Mouse (Mus musculus) midbrain, embryonic 10.5 days (tissue): ENCODE measurements around the gene Arhgef39. TPM values are rescaled to one million over a fixed set of nuclear protein-coding genes. Genes with fewer than 3 reads are reported as not detected.

Source experiments
- DNase-seq: peaks from one replicate; pipeline ENCODE4 v3.0.0-alpha.2; 2017; ENCODE audit warnings: low spot score
- H3K27ac ChIP-seq: fragments of 300-500 bp; sonication (generic); replicated peaks from 2 replicates; pipeline ENCODE4 v1.5.1; 2016; ENCODE audit warnings: mild to moderate bottlenecking
- H3K27me3 ChIP-seq: fragments of 300-500 bp; sonication (generic); 2 replicates; pipeline ENCODE4 v1.6.1; 2016; ENCODE audit warnings: low read depth, mild to moderate bottlenecking; ENCODE audit not compliant: poor library complexity, severe bottlenecking
- H3K36me3 ChIP-seq: fragments of 300-500 bp; sonication (generic); 2 replicates; pipeline ENCODE4 v1.6.1; 2016; ENCODE audit warnings: mild to moderate bottlenecking, moderate library complexity
- H3K4me1 ChIP-seq: fragments of 300-500 bp; sonication (generic); 2 replicates; pipeline ENCODE4 v1.6.1; 2016
- H3K4me3 ChIP-seq: fragments of 300-500 bp; sonication (generic); 2 replicates; pipeline ENCODE4 v1.5.1; 2016; ENCODE audit warnings: mild to moderate bottlenecking, moderate library complexity
- H3K9me3 ChIP-seq: fragments of 300-500 bp; sonication (generic); replicated peaks from 2 replicates; pipeline ENCODE4 v1.6.1; 2016; ENCODE audit warnings: mild to moderate bottlenecking
- WGBS: fragments of 180-500 bp; shearing (Covaris S2); methylation state at CpG from one replicate; pipeline ENCODE4 v1.1.7; 2016; 5-methylcytosine and 5-hydroxymethylcytosine counted together
- polyA plus RNA-seq: library from polyadenylated mRNA; unstranded; fragments of >200 nt; fragmentation: Nextera tagmentation; extraction: Ambion mirVana; gene quantifications from 2 replicates; pipeline ENCODE4 v1.2.1, GENCODE M21; 2016

Gene Arhgef39
- polyA plus RNA-seq, 1 experiment from 2014 or later = 52.8 TPM

GRCm38 (mm10) chr4:43483535-43484091 lies 15.9 kb downstream of the Arhgef39 start, which contains the start of gene Sit1:
Sit1 (minus strand) TSS chr4:43483734.
- Histone ChIP-seq H3K9me3 (no peaks in the 10 kb centered on the region), H3K4me3 (no peak within 1 kb of the TSS), H3K36me3 (no peaks in the 10 kb centered on the region), H3K27ac (no peak within 1 kb of the TSS), H3K27me3 (peaks cover 5% of the 10 kb centered on the region; the same call in 1 of the 2 replicates), H3K4me1 (peaks cover 4% of the 10 kb centered on the region; the same call in 1 of the 2 replicates)
- no peak for DNase-seq
- WGBS = 62% methylated on average over 12 of the region's 12 CpGs

- Histone ChIP-seq H3K27ac (no peak overlapping the region), H3K9me3 (no peaks in the 10 kb centered on the region), H3K4me1 (peaks cover 9% of the 10 kb centered on the region; the same call in 1 of the 2 replicates), H3K27me3 (peaks cover 5% of the 10 kb centered on the region; the same call in 1 of the 2 replicates), H3K4me3 (no peak overlapping the region), H3K36me3 (no peaks in the 10 kb centered on the region)
- DNase-seq = no peak
- 78% methylated on average over 10 of the region's 10 CpGs for WGBS
Observed at GRCm38 (mm10) chr4:43482591-43482990, 16.9 kb downstream of the Arhgef39 start.

GRCm38 (mm10) chr4:43481894-43482456 lies 17.5 kb downstream of the Arhgef39 start:
- Histone ChIP-seq H3K4me1 (peaks cover 9% of the 10 kb centered on the region; the same call in 1 of the 2 replicates), H3K27me3 (peaks cover 5% of the 10 kb centered on the region; the same call in 1 of the 2 replicates), H3K36me3 (no peaks in the 10 kb centered on the region), H3K4me3 (no peak overlapping the region), H3K9me3 (no peaks in the 10 kb centered on the region), H3K27ac (no peak overlapping the region)
- 73% methylated on average over 7 of the region's 7 CpGs for WGBS
- DNase-seq = no peak

DNA sequence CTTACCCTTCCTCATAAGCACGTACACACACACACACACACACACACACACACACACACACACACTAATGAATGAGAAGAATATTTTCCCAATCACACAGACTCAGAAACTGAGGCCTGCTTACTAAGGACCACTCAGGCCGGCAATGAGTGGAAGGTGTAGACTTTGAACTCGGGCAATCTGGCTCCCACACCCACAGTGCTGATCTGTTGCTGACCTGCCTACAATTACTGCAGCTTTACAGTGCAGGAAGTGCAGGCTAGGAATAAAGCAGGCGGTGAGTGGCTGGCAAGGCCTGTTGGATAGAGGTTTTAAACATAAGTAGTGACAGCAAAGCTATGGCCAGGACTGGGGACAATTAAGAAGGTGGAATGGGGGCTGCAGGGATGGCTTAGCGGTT lies 18.5 kb downstream of the Arhgef39 start:
- Histone ChIP-seq H3K36me3 (no peaks in the 10 kb centered on the region), H3K9me3 (no peaks in the 10 kb centered on the region), H3K4me3 (no peak overlapping the region), H3K4me1 (peaks cover 9% of the 10 kb centered on the region; the same call in 1 of the 2 replicates), H3K27ac (no peak overlapping the region), H3K27me3 (peaks cover 5% of the 10 kb centered on the region; the same call in 1 of the 2 replicates)
- DNase-seq = no peak
- WGBS = 86% methylated on average over 5 of the region's 5 CpGs

DNA sequence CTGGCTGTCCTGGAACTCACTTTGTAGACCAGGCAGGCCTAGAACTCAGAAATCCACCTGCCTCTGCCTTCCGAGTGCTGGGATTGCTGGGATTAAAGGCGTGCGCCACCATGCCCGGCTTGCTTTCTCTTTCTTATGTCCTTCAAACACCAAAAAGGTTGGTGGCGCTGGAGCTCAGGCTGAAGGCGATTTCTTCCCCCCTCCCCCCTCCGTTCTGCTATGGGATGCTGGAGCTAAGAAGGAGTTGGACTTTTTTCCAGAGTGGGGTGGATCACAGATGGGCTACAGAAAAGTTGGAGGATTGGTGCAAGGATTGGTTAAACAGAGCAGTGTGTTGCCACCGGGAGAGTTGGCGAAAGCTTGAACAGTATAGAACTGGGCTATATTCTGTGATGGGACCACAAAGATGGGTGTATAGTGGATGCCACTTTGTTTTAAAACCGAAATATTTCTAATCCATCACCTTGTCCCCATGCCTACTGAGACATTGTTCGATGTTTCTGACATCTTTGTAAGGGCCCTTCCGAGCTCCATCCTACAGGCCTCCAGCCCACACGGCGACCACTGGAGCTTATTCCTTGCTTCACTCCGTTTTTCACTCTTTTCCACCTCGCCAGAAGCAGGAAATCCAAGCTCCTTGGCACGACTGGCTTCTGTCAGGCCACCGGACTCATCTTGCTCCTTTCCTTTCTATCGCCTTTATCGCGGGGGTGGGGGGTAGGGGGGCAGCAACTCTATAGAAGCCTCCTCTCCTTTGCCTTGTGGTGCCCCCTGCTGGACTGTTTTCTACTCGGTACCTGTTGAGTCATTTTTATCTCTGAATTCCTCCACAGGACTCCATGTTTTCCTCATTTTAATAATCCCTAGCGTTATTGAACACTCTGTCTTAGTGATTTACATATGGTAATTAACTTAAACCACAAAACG lies 20.3 kb downstream of the Arhgef39 start:
- H3K4me3 ChIP-seq = no peak overlapping the region
- peak; percentile 62 for DNase-seq
- no peaks in the 10 kb centered on the region for H3K36me3 ChIP-seq
- H3K9me3 ChIP-seq = no peaks in the 10 kb centered on the region
- H3K4me1 ChIP-seq = peaks cover 9% of the 10 kb centered on the region; the same call in 1 of the 2 replicates
- peaks cover 5% of the 10 kb centered on the region; the same call in 1 of the 2 replicates for H3K27me3 ChIP-seq
- WGBS = 47% methylated on average over 24 of the region's 24 CpGs
- H3K27ac ChIP-seq = no peak overlapping the region

- Histone ChIP-seq H3K36me3 (no peaks in the 10 kb centered on the region), H3K4me3 (peak overlapping the region; percentile 43), H3K4me1 (peaks cover 9% of the 10 kb centered on the region; the same call in 1 of the 2 replicates), H3K27me3 (peaks cover 5% of the 10 kb centered on the region; the same call in 1 of the 2 replicates), H3K9me3 (no peaks in the 10 kb centered on the region), H3K27ac (peak overlapping the region; percentile 80)
- DNase-seq = no peak
- 53% methylated on average over 8 of the region's 8 CpGs for WGBS
Observed at GRCm38 (mm10) chr4:43478534-43478858, 21.0 kb downstream of the Arhgef39 start.

DNA sequence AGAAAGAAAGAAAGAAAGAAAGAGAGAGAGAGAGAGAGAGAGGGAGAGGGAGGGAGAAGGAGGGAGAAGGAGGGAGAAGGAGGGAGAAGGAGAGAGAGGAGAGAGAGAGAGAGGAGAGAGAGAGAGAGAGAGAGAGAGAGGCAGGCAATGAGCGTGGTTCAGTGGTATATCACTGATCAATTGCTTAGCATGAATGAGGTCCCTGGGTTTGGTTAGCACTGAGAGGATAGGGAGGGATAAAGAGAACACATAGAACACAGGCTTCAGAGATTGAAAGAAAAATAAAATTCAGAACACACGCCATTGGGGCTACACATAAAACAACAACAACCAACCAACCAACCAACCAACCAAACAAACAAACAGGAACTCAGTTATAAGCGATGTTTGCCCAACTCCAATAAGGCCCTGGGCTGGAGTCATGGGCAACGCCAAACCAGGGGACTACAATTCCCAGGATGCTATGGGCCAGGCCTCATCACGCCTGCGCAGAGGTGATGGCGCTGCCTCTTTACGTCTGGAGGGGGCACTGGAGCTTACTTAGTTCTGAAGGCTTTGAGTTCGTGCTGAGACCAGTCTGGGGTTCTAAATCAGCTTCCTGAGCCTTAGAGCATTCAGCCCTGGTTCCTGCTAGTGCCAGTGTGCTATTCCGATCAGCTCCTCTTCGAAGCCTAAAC lies 21.5 kb downstream of the Arhgef39 start:
- DNase-seq = peak; percentile 83
- Histone ChIP-seq H3K4me1 (peaks cover 9% of the 10 kb centered on the region; the same call in 1 of the 2 replicates), H3K36me3 (no peaks in the 10 kb centered on the region), H3K9me3 (no peaks in the 10 kb centered on the region), H3K27ac (peak overlapping the region; percentile 80), H3K27me3 (peaks cover 5% of the 10 kb centered on the region; the same call in 1 of the 2 replicates), H3K4me3 (peak overlapping the region; percentile 43)
- WGBS = 18% methylated on average over 11 of the region's 11 CpGs

DNA sequence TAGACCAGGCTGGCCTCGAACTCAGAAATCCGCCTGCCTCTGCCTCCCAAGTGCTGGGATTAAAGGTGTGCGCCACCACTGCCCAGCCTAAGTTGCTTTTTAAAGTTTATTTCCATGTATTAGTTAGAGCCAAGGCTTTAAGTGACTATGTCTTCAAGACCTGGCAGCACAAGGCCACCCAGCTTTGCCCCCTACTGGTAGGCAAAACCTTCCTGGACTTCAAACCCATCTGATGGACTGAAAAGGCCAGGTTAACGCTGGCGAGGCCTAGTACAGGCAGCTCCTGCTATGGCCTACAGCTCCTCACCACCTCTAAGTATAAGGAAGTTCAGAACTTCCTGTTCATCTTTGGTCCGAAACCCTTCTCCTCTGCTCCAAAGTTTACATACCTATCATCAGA lies 22.9 kb downstream of the Arhgef39 start:
- Histone ChIP-seq H3K4me3 (no peak overlapping the region), H3K4me1 (peaks cover 9% of the 10 kb centered on the region; the same call in 1 of the 2 replicates), H3K9me3 (no peaks in the 10 kb centered on the region), H3K27me3 (no peaks in the 10 kb centered on the region), H3K27ac (no peak overlapping the region), H3K36me3 (no peaks in the 10 kb centered on the region)
- WGBS = 90% methylated on average over 6 of the region's 6 CpGs
- no peak for DNase-seq

DNA sequence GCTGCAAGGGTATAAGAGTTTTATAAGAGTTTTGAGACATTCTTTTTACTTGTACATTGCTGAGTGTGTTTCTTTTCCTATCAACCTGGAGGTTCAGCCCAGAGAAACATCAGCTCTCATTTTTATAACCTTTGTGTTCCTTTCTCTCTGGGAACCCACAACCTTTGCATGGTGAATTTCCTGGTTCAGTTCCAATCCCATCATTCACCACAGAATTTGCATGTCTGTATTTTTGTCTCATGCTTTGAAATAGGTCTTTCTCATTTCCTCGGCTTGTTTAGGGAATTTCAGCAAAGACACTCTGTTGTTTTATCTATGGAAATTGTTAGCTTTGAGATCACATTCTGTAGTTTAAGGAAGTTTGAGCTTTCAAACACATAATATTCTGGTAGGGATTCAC lies 25.9 kb downstream of the Arhgef39 start:
- H3K36me3 ChIP-seq = no peaks in the 10 kb centered on the region
- no peaks in the 10 kb centered on the region for H3K9me3 ChIP-seq

DNA sequence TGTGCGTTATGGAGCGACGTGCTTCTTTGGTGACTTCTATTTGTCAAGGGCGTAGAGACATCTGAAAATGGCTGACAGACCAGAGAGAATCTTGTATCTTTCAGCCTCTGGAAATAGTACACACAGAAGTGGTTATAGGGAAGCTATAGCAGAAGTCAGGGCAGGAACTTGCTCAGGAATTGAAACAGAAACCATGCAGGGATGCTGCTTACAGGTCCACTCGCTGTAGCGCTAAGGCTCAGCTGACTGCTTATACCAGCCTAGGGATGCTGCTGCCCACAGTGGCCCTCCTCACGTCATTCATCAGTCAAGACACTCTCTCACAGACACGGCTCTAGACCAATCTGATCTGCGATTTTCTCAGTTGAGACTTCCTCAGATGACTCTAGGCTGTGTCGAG lies 29.2 kb downstream of the Arhgef39 start:
- Histone ChIP-seq H3K27me3 (no peaks in the 10 kb centered on the region), H3K36me3 (no peaks in the 10 kb centered on the region), H3K4me3 (no peak overlapping the region), H3K9me3 (no peaks in the 10 kb centered on the region), H3K27ac (no peak overlapping the region), H3K4me1 (no peaks in the 10 kb centered on the region)
- no peak for DNase-seq
- 91% methylated on average over 10 of the region's 10 CpGs for WGBS

More for the DNA sequence above, 25.9 kb downstream of the Arhgef39 start:
- Histone ChIP-seq H3K4me1 (peaks cover 5% of the 10 kb centered on the region; the same call in 1 of the 2 replicates), H3K27ac (no peak overlapping the region), H3K4me3 (no peak overlapping the region), H3K27me3 (no peaks in the 10 kb centered on the region)
- DNase-seq = no peak
- 83% methylated on average over 1 of the region's 1 CpGs for WGBS

GRCm38 (mm10) chr4:43466872-43467271 lies 32.6 kb downstream of the Arhgef39 start:
- Histone ChIP-seq H3K27me3 (no peaks in the 10 kb centered on the region), H3K4me1 (no peaks in the 10 kb centered on the region), H3K4me3 (no peak overlapping the region), H3K27ac (no peak overlapping the region), H3K9me3 (no peaks in the 10 kb centered on the region), H3K36me3 (no peaks in the 10 kb centered on the region)
- no peak for DNase-seq
- WGBS = 93% methylated on average over 7 of the region's 7 CpGs

DNA sequence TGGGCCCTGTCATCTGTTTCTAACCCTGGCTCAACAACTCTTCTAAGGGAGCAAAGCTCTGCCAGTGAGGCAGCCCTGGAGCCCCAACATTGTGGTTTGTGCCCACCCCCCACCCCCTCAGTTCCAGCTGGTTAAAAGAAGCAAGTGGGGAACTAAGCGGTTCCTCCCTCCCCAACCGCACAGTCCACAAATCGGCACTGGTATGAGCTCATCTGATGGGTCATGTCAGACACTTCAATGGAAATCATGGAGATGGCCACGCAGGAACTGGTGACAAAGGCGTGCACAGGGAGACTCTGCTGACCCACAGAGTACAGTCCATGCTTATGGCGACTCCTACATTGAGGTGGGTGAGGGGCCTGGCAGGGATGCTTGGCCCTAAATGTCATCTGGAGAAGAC lies 33.6 kb downstream of the Arhgef39 start:
- Histone ChIP-seq H3K27me3 (no peaks in the 10 kb centered on the region), H3K9me3 (no peaks in the 10 kb centered on the region), H3K4me3 (no peak overlapping the region), H3K4me1 (no peaks in the 10 kb centered on the region), H3K36me3 (no peaks in the 10 kb centered on the region), H3K27ac (no peak overlapping the region)
- DNase-seq = no peak
- 88% methylated on average over 6 of the region's 6 CpGs for WGBS
